ENCODE assay signal across 9 mouse cellular contexts in the genomic region with DNA sequence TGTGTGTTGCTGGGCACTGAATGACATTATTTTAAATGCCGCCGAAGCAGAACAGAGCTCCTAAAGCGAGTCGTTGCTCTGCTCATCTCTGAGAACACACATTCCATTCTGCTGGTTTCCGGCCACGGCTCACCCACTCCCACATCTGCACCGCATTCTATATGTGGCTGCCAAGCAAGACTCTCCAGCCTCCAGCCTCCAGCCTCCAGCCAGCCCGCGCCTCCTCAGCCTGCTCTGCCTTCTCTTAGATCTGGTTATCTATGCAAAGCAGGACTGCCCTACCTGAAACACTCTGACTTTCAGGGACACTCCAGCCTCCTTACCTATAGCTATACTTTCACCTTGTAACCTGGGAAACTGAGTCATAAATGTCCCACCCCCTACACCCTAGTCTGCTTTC. TPM values are rescaled to one million over a fixed set of nuclear protein-coding genes. Genes with fewer than 3 reads are reported as not detected.
A peak's percentile ranks its signal among the peaks of the same experiment; 100 is the strongest.
DNase-seq lines count a peak whose midpoint lies in the region; ATAC-seq lines count a peak whose summit lies in the region.
"Had no signal": no experiment of that assay in that cellular context is flagged by ENCODE, and none has a peak within 500 bp of the region (broad histone marks: within the 10 kb centered on the region; RNA-seq: fewer than 3 reads in every experiment).

No protein-coding gene starts in this region.

- H3K9ac ChIP-seq in liver, embryonic 11.5 days (ENCODE audit: low read depth, low read length), result peak overlapping the region; percentile 43

- peak overlapping the region; percentile 64 for H3K27ac ChIP-seq in liver, embryonic 11.5 days (ENCODE audit: low read depth, low read length)

- ATAC-seq in liver, embryonic 11.5 days (replicated peaks; ENCODE audit: low FRiP score), result peak; percentile 83

- peak; percentile 22 for DNase-seq in heart, postnatal 4 days
- no peak for DNase-seq in heart, adult 8-10 months (ENCODE audit: low spot score)
- peak; percentile 20 for DNase-seq in urinary bladder, postnatal 14 days (ENCODE audit: low spot score)
- no peak for DNase-seq in urinary bladder, adult 2 months (ENCODE audit: low spot score)
- DNase-seq in liver, embryonic 11.5 days (ENCODE audit: low spot score), result peak; percentile 41
- DNase-seq in telencephalon, adult 2 months (ENCODE audit: low read depth, low spot score), result peak; percentile 43
- no peak for DNase-seq in urinary bladder, postnatal 10 days (ENCODE audit: low spot score)
- DNase-seq in neural tube, embryonic 10.5 days (ENCODE audit: extremely low spot score, low spot score), result no peak
- DNase-seq: kidney, adult 18-20 months had no signal

- H3K4me3 ChIP-seq in liver, embryonic 11.5 days (ENCODE audit: low read depth, low read length), result no peak overlapping the region

- no peaks in the 10 kb centered on the region for H3K9me3 ChIP-seq in liver, embryonic 11.5 days (ENCODE audit: control insufficient read depth, low read length)

- H3K4me1 ChIP-seq in liver, embryonic 11.5 days (replicated peaks; ENCODE audit: control insufficient read depth, insufficient read depth, low read length), result peaks cover 21% of the 10 kb centered on the region

- H3K27me3 ChIP-seq in liver, embryonic 11.5 days (replicated peaks; ENCODE audit: control insufficient read depth, insufficient read depth, low read length), result no peaks in the 10 kb centered on the region

- no peaks in the 10 kb centered on the region for H3K36me3 ChIP-seq in liver, embryonic 11.5 days (ENCODE audit: control insufficient read depth, insufficient read depth, low read length)

- peak overlapping the region; percentile 62 for H3K4me2 ChIP-seq in liver, embryonic 11.5 days

- WGBS in liver, embryonic 11.5 days, result 35% methylated on average over 9 of the region's 9 CpGs

RNA-seq across cellular contexts. Expression of a gene that starts 6.8 kb away (rescaled TPM):
- total RNA-seq in heart, postnatal 4 days (2021), result 10 to 100 TPM; 36.3 to 39.1 TPM
- total RNA-seq in heart, adult 8-10 months (2022), result 10 to 100 TPM; 15.8 to 19.3 (median 17.6) TPM
- polyA plus RNA-seq in urinary bladder, adult 2 months (2012; rRNA removed), result 47.0 and 52.4 TPM in 2 replicates
- 22.2 and 22.7 TPM in 2 replicates for polyA plus RNA-seq in liver, embryonic 11.5 days (2014; fragmentation: Nextera tagmentation; extraction: Ambion mirVana)

Comparison
In these comparisons a context has a peak if more than half of its experiments do, and no peak if none do; other contexts are left out.
1. DNase-seq: peak in heart, postnatal 4 days (single experiment), urinary bladder, postnatal 14 days (single experiment), liver, embryonic 11.5 days (single experiment) and telencephalon, adult 2 months (single experiment); none in heart, adult 8-10 months (single experiment), urinary bladder, adult 2 months (single experiment), urinary bladder, postnatal 10 days (single experiment) and neural tube, embryonic 10.5 days (single experiment).